Mouse (Mus musculus) urinary bladder, postnatal 10 days (tissue): ENCODE measurements around the gene Lgals2.

Experiments used
- DNase-seq: peaks from one replicate; pipeline ENCODE4 v3.0.0; 2022; ENCODE audit warnings: low spot score

Gene Lgals2

DNA sequence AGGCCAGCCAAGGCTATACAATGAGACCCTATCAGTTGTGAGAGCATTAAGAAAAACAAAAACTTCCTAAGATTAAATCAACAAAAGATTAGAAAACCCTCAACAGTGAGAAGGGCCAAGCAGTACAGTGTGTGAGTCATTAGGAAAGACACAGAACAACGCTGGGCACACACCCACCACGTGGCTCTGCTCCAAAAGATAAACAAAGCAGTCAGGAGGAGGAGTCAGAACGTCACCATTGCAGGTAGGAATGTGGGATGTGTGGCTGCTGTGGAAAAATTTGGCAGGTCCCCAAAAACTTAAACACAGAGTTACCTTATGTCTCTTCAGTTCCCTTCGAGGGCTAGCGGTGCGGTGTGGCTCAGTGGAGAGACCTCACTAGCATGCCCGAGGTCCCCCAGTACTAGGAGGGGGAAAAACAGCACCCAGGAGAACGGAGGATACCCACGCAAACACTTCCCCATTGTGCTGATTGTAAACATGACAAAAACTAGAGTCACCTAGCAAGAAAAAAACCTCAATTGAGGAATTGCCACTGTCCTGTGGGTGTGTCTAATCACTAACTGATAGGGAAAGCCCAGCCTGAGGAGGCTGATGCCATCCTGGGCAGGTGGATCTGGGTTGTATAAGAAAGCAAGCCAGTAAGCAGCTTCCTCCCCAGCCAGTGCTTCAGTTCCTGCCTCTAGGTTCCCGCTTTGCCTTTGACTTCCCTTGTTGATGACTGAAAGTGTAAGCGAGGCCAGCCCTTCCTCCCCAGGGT, 39.8 kb downstream of the Lgals2 start:
- DNase-seq = no peak

DNA sequence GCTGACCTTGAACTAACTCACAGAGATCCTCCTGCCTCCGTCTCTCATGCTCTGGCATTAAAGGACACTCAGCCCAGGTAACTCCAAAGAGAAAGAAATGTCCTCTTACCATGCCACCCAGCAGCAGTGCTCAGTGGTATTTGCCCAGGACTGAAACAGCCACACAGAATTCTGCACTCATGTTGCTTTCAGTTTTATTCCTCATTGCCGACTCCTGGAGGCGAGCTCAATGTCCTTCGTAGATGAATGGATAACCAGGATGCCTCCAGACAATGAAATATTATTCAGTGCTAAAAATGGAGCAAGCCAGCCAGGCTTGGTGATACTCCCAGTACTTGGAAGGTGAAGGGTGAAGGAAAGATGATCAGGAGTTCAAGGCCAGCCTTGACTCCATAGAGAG, 41.7 kb downstream of the Lgals2 start:
- no peak for DNase-seq

DNA sequence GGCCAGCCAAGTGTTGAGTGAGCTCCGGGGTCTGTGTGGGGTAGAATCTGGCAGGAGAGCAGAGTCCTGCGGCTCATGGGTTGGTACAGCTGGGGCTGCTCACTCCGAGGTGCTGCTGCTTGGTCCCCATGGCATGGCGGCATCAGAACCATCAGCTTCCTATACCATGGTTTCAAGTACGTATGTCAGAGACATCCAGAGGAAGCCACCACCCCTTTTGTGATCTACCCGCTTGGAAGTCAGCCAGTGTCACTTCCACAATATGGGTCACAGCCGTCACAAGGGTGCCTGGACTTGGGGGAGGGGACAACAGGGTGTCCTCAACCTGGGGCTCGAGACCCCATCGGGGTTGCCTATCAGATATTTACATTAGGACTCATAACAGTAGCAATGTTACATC, 45.2 kb downstream of the Lgals2 start:
- DNase-seq = no peak

DNA sequence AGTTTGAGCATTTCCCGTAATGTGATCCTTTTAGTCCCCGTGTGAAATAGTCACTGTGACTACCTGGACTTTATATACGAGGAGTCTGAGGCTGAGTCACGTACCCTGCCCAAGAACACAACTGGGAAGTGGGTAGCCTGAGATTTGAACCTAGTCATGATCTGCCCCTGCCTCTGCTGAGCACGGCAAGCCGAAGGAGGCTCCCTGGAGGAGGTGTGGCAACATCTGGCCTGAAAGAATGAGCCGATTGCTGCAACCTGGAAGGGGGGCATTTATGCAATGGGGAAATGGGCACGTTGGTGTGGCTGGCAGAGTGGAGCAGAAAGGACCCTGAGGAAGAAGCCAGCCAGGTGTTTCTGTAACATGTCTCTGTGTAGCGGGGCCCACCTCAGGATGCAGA, 45.6 kb downstream of the Lgals2 start:
- DNase-seq = no peak

DNA sequence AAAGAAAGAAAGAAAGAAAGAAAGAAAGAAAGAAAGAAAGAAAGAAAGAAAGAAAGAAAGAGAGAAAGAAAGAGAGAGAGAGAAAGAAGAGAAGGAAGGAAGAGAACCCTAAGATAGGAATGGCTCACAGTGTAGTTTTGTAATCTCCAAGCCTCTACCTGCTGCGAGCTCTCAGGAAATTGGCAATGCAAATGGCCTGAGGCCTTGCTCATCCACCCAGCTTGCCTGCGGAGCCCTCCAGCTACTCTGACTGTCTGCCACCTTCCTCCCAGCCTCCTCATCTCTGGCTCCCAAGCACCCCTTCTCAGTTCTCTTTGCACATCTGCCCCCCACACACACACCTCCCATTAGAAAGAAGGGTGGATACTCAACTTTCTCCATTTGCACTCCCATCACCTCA, 46.3 kb downstream of the Lgals2 start:
- no peak for DNase-seq

DNA sequence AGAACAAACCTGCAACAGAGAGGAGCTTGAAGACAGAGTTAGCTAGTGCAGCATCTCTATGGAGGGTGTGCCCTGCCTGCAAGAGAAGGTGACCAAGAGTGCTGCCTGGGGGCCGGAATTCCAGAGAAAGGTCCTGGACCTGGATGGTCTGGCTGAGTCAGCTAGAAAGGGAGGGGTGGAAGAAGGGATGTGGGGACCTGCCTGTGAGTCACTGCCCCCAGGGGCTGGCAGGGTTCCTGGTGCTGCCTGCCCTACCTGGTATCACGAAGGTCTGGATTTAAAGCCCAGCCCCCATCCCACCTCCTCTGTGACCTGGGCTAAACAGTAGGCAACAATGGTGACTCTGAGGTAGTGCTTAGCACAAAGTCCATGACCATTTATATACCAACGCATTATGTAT, 48.2 kb downstream of the Lgals2 start:
- DNase-seq = no peak

DNA sequence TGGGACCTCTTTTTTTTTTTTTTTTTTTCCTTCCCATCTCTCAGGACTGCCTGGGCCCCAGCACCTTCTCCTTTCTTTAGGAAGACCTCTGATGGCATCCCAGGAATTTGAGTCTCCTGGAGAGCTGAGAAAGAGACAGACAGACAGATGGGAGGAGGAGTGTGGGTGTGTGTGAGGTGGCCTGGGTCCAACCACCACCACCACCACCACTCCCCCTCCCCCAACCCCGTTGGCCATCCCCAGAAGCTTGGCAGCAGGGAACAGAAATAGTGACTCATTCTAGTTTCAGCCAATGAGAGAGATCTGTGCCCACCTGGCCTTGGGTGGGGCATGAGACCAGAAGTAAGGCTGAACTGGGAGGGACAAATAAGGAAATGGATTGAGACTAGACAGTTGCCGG, 48.7 kb downstream of the Lgals2 start:
- no peak for DNase-seq

DNA sequence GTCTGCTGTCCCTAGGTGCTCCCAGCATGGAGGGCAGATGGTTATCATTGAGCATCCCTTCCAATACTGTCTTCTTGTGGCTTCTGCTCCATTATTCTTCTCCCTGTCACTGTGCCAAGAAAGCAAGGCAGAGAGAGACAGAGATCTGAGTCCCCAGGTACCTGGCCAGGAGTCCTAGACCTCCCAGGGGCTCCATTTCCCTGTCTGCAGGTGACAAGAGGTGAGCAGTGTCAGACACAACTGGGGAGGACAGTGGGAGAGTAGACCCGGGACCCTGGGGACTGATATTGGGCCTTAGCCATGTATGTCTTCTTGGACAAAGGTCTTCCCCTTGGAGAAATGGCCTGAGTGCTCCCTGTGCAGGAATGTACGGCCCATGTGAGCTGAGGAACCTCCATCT, 50.0 kb downstream of the Lgals2 start:
- no peak for DNase-seq

DNA sequence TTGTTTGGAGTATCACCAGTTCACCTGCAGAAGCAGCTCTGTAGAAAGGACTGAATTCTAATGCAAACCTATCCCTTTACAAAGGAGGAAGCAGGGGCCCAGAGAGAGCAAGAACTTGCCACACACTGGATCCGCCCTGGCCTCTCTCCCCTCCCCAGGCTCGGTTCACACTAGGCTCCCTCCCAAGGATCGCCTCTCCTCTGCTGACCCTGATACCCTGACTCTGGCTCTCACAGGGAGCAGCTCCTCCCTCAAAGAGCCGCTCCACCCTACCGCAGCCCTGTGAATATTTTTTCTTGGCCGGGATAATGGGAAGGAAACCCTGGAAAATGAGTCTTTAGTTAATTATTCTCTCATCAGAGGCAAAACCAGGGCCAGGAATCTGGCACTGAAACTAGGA, 51.0 kb downstream of the Lgals2 start:
- DNase-seq = no peak

DNA sequence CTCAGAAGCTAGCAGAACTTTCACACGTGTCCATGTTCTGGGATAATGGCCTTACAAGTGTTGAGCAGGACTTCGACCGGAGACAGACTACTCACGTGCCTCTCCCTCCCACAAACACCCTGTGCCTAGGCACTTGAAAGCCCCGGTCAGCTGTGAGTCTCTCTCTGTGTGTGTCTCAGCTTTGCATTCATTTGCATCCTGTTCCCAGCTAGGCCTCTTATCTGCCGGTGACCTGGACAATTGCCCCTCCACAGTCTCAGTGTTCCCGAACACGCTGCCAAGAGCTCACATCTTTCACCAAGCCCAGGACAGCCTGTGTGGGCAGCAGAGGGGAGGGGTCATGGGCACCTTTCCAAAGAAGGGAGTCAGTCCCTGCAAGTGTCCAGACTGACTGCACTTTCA, 51.8 kb downstream of the Lgals2 start:
- DNase-seq = no peak

DNA sequence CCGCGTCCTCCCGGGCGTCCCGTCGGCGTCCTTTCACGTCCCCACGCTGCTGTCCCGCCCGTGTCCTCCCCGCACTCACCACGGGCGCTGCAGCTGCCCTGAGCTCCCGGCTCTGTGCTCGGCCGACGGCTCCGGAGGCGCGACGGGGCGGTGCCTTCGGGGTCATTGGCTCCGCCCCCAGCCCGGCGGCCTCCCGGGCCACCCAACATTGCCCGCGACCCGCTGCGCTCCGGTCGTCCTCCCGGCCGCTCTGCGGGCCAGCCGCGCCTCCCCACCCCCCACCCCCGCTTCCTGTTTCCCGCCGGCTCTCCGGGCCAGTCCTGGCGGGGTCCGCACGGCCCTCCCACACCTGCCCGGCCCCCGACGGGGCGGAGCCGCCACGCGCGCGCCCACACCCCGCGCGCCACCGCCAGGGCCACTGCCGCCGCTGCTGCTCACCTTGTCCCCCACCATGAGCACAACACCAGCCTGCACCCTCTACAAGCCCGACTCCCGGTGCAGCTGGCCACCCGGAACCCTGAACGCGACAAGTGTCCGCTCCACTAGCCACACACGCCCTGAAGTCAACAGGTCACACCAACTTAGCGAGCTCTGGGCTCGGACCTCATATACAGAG, 52.4 kb downstream of the Lgals2 start, which contains the start of gene Card10:
Card10 (minus strand) TSS at position 267 of the 616 bp plus-strand sequence.
- DNase-seq = no peak

DNA sequence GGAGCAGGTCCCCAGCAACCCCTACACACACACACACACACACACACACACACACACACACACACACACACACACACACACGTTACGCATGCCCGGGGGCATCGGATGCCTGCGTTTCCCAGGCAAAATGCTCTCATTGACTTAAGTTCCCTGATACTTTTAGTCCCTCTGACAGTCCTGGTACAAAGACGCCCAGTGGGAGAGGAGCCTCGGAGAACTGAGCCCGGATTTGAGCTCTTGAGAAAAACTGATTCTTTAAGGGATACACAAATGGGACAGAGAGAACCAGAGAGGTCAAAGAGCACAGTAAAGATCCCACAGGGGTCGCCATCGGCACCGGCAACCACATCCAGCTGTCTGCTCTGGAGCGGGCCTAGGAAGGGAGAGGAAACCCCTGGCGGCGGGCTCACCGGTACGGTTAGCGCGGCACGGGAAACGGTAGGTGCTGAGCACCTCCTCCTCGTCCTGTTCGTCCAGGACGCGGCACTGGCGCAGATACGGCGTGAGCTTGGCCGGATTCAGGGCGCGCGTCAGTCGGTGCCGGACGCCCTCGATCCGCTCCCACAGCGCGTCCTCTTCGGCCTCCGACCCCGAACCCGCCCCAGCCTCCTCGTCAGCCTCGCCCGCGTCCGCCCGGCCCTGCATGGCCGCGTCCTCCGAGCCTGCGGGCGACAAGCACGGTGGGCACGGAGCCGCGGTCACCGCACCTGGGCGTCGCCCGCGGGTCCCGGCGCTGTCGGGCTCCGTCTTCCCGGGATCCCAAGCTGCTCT, 53.2 kb downstream of the Lgals2 start:
- no peak for DNase-seq

DNA sequence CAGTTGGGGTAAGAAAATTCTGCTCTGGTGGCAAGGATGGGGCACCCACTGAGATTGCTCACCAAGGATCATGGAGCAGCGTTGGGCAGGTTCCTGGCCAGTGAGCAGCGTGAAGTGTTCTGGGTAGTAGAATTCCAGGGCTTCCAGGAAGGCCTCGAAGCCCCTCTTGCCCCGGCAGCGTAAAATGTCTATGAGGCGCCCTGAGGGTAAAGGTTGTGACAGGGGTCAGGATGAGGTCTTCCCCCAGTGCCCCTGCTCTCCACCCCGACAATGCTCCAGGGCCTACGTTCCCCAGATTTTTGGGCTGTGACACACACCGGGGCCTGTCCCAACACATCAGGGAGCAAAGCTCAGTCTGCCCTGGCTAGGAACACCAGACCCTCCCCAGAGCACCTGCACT, 53.8 kb downstream of the Lgals2 start:
- no peak for DNase-seq
